Mouse (Mus musculus) megakaryocyte-erythroid progenitor cell, adult 5 weeks (primary cell): Measurements from ENCODE around the gene Apool. TPM values are rescaled to one million over a fixed set of nuclear protein-coding genes. Genes with fewer than 3 reads are reported as not detected.

ENCODE experiments used
- polyA plus RNA-seq: library from polyadenylated mRNA; stranded (reverse); fragments of >175 nt; gene quantifications from 2 replicates; pipeline ENCODE4 v1.2.3, GENCODE M21; 2012

Gene Apool
- polyA plus RNA-seq = 0.57 and 1.2 TPM in 2 replicates

GRCm38 (mm10) chrX:112310804-112311530 is at the start of gene Apool:
TSS of gene Apool (plus strand) at chrX:112311334.

DNA sequence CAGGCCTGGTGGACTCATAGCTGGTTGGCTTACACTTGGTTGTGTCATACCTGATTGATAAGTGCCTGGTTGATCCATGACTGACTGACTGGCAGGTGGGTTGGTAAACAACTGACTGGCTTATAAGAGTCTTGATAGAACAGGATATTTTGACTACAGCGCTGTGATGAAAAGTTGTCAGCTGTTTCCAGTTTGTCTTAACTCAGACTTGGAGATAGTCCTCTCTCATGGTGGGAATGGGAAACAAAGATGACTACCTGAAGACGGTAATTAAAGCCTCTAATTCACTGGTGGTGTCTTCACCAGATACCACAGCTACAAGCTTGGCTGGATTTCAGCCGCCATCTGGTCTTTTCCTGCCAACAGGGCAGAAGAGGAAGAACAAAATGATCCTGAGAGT is 95.5 kb downstream of the Apool start, which contains the start of gene Satl1:
Gene Satl1 (minus strand): TSS at position 101 of the 400 bp plus-strand sequence.

Other genes starting within 250 kb of the Apool start
- not detected in 2 replicates for gene 4933403O08Rik, start 72.3 kb upstream of the Apool start, polyA plus RNA-seq
- not detected in 2 replicates for gene Satl1, start 95.4 kb downstream of the Apool start, polyA plus RNA-seq
- gene 2010106E10Rik, start 183.9 kb downstream of the Apool start, polyA plus RNA-seq = not detected in 2 replicates